Mouse (Mus musculus) layer of hippocampus, adult 2 months (tissue): ENCODE data around the gene Clybl. TPM values are rescaled to one million over a fixed set of nuclear protein-coding genes. Genes with fewer than 3 reads are reported as not detected.
A peak's percentile ranks its signal among the peaks of the same experiment; 100 is the strongest.

Source experiments
- DNase-seq, 2 experiments: peaks; one replicate each; pipeline ENCODE4 v3.0.0; 2022; ENCODE audit warnings: low spot score in 2 of 2
- H3K27ac ChIP-seq: fragments of 200-600 bp; 2 replicates; pipeline ENCODE4 v1.8.1; 2022
- H3K4me3 ChIP-seq: fragments of 200-600 bp; 2 replicates; pipeline ENCODE4 v1.8.1; 2022; ENCODE audit warnings: mild to moderate bottlenecking
- CTCF ChIP-seq: fragments of 200-600 bp; conservative IDR thresholded peaks from 2 replicates; pipeline ENCODE4 v1.8.1; 2022; ENCODE audit warnings: antibody characterized with exemption, mild to moderate bottlenecking, moderate library complexity
- total RNA-seq, 2 experiments: library from RNA; stranded (reverse); gene quantifications; 2 replicates each; pipeline ENCODE4 v1.2.3; 2021

Gene Clybl
- total RNA-seq, 2 experiments from 2014 or later, result 26.2 to 28.9 TPM

DNA sequence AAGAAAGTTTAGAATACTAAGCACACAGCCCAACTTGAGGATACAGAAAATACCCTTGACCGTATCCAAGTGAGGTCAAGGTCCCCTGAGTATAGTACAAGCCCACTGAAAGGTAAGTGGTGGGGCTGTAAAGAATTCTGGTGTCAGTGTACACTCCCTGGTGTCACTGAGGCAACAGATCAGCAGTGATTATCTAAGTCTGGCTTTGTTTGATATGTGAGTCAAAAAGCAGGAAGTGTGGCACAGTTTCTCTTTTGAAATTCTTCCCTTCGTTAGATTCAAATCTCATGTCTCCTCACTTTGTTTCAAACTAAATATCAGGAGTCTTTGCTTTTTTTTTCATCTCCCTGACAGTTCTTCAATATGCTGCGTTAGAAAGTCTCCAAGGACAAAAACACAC lies 251.1 kb downstream of the Clybl start:
- H3K4me3 ChIP-seq, result no peak overlapping the region
- DNase-seq, result no peak
- TF ChIP-seq CTCF, result no peak
- H3K27ac ChIP-seq, result no peak overlapping the region

DNA sequence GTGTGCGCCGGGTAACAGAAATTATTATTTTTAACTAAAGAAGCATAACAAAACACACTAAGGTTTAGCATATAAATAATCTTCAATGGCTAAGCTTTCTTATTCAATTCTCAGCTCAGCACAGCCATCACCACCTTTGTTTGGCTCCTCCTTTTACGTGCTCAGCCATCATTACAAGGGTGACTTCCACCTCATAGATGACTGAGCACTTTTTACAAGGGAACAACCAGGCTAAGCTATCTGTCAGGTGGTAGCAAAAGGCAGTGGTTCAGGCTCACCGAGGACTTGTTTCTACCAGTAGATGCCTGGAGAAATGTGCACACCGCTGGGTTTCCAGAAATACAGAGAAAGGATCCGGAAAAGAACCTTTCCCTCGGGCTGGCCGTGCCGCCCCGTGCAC lies 252.5 kb downstream of the Clybl start:
- no peak for TF ChIP-seq CTCF
- no peak for DNase-seq
- Histone ChIP-seq H3K27ac (no peak overlapping the region), H3K4me3 (no peak overlapping the region)

DNA sequence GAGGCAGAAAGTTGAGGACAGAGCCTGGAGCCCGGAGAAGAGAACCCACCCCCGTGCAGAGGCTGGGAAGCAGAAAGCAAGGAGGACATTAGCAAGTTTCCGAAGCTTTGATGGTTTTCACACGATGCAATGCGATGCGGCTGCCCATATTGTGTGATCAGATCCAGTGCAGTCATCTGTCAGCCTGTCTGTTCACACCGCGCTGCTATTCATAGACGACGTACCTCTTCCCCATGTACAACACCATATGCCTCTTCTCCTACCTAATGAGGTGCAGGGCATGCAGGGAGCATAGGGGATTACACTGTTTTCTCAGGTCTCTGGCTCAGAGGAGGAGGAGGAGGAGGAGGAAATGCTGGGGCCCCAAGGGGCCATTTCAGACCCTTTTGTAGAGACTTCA lies 255.3 kb downstream of the Clybl start:
- TF ChIP-seq CTCF, result no peak
- no peak overlapping the region for H3K4me3 ChIP-seq
- DNase-seq, result no peak
- no peak overlapping the region for H3K27ac ChIP-seq

DNA sequence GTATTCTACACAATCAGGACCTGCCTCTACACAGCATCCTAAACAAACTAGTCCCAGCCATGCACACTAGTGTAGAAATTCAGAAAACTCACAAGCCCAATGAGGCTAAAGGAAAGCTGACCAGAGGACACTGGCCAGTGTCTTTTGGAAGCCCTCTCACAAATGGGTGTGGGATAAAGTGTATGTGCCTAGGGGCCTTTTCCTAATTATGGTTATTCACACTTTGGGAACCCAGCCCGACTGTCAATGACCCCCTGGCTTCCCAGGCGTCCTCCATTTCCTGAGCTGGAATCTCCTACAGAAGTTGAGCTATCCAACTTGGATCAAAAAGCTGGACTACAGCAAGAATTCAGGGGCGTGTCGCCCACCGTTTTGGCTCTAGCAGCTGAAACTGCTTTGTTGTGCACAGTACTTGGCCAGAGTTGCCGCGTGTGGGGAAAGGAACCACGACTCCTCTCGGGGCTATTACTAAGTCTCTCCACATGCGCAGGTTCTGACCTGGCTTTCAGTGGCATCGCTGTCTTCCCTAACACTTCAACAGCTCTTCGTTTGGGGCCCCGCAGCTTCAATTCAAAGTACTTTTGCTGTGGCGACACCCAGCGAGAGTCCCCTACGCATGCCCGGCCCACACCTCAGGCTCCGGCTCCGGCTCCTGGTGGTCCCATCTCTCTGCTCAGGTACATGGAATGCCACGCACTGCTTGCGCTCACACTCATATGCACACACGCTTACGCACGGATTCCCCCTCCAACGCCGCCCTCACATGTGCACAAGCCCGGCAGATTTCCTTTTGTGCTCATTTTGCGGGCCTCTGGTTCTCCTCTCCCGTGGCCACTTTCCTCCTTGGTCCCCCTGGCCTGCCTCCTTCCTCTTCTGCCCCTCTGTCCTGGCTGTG lies 268.3 kb downstream of the Clybl start:
- Histone ChIP-seq H3K27ac (peak overlapping the region; percentile 86), H3K4me3 (peak overlapping the region; percentile 50)
- DNase-seq, result no peak
- TF ChIP-seq CTCF, result no peak

DNA sequence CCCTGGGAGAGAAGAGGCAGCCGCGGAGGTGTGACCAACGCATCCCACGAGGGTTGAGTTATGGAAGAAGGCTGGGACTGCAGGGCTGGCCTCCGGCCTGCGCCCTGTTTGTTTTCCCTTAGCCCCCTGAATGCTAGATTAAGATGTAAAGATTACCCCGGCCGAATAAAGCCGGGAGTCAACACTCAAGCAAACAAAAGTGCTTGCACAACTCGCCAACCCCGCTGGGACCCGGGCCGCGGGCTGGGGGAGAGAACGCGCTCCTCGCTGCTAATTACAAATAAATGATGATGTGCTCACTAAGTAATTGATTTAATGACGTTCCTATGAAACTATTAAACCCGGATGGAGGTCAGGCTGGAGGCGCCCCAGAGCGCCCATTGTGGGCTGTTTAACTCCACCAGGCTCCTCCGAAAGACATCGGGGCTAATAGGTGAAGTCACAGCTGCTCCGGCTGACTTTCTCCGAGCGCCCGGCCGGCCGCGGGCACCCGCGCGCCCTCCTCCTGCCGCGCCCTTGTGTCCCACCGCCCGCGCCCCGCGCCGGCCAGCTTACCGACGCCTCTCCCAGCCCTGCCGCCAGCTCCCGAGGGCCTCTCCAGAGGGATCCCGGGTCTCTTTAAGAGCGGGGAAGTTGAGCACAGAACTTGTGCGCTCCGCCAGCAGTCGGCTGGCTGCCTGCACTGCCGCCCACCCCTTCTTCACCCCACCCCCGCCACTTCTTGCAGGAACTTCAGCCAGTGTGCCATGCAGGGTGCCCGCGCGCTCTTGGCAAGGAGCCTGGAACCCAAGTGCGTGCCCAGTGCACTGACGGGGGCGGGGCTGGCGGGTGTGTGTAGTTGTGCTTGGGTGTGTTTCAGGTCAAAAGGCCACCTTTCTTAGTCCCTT lies 269.2 kb downstream of the Clybl start, which contains the start of gene Gm5089:
TSS of gene Gm5089 (minus strand) at position 620 of the 887 bp plus-strand sequence.
- peak; percentile 46 to 47 for DNase-seq
- Histone ChIP-seq H3K27ac (peak within 1 kb of the TSS; percentile 86), H3K4me3 (peak within 1 kb of the TSS; percentile 50)
- no peak for TF ChIP-seq CTCF

DNA sequence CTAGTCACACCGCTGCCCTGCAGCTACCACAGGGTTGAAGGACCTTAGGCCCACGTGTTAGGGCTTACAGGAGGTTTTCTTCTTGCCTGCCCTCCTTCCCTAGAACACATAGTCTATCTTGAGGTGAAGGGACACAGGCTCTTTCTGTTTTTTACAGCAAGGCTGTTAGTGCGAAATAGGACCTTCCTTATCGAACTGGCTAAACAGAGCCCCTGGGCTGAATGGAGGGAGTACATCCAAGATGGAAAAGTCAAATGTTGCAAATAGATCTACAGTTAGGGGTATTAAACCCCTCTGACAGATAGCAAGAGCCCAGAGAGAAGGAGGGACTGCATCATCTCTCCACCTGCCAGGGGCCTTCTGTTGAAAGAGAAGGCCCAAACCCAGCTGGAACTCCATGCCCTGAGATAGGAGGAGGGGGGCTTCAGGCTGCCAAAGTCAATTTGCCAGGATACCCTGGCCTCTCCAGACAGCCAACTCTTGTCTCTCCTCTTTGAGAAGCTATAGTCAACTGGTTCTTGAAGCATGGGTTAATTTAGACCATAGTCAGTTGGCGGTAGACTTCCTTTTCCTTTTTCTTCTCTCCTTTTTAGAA lies 270.1 kb downstream of the Clybl start:
- TF ChIP-seq CTCF, result no peak
- Histone ChIP-seq H3K4me3 (no peak overlapping the region; the same call in 1 of the 2 replicates), H3K27ac (peak overlapping the region; percentile 86)
- no peak for DNase-seq

Other genes starting within 250 kb of the Clybl start
- 1 to 10 TPM in 1 of 2 experiments, under 1 TPM in 1; 0.56 to 1.0 TPM for gene Gpr183, start 216.5 kb upstream of the Clybl start, total RNA-seq
- gene Timm8a2, start 147.0 kb upstream of the Clybl start, total RNA-seq, result not detected
- 100 to 1,000 TPM; 107 TPM for gene Tm9sf2, start 74.7 kb upstream of the Clybl start, total RNA-seq